Mouse (Mus musculus) liver, adult 2 months (tissue): Measurements from ENCODE around the gene Ptges3l.

ENCODE experiments used
- CTCF ChIP-seq: fragments of 200-500 bp; IDR thresholded peaks from 2 replicates; pipeline ENCODE4 v1.5.1; 2011; ENCODE audit warnings: low read depth, low read length, control low read depth
- POLR2A ChIP-seq: fragments of 200-500 bp; IDR thresholded peaks from 2 replicates; pipeline ENCODE4 v1.6.1; 2011; ENCODE audit warnings: low read length, control low read depth; ENCODE audit not compliant: insufficient read depth; ENCODE audit errors: extremely low read depth

DNA sequence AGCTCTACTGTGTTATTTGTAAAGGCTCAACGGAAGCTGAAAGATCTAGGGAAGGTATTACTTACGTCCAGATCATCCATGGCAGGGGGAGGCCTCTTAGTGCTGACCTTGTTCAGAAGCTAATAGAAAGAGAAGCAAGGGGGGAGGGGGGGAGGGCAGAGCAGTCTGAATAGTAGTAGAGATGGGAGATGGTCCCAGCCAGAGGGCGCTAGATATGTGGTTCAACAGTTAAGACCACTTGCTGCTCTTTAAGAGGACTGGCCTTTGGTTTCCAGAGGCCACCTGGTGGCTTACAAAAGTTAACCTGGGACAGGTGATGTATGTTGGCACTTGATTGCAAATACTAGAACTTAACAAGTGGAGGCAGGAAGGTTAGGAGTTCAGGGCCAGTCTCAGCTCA is 5.5 kb downstream of the Ptges3l start:
- TF ChIP-seq CTCF: no peak
- no peak for TF ChIP-seq POLR2A
